Mouse (Mus musculus): Measurements from ENCODE around the gene Nfyb. TPM values are rescaled to one million over a fixed set of nuclear protein-coding genes. Genes with fewer than 3 reads are reported as not detected.

Gene Nfyb
- total RNA-seq, 2 experiments from 2014 or later, result 57.3 to 60.2 TPM

DNA sequence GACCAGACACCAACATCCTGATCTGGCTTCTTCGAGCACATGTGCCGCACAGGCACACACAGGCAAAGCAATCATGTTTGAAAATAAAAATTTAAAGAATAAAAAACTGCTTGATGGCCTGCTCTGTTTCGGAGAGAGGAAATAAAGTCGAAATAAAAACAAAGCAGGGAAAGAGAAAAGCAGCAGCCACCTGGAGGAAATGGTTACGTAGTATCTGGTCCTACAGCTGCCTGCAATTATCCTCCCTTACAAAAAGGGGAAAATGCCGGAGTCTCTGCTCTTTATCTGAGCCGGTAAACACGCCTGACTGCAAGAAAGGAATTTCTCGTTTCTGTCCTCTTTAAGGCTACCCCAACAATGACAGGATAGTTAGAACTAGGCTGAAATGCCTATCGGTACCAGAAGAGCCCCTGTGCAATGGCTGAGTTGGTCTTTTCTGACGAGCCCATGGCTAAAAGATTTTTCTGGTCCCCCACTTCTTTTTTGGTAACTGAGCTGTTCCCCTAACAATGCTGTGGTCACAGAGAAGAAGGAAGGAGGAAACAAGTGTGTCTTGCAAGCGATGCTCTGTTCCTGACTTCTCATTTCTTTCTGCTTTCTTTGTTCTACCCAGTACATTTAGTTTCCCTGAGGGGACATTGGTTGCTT is 32.7 kb upstream of the Nfyb start:
- intact Hi-C loops (cut with DNase I), result no loop called here
- no peak for TF ChIP-seq CTCF (IDR thresholded peaks at IDR 0.05)
- Histone ChIP-seq H3K27ac (peak overlapping the region; percentile 4; the same call in 1 of the 2 replicates), H3K4me3 (no peak overlapping the region)
- peak in 1 of 2 experiments; percentile 25 for DNase-seq (ENCODE audit: extremely low spot score in 1 of 2, low spot score in 2 of 2)

GRCm38 (mm10) chr10:82795767-82796166 is 31.8 kb upstream of the Nfyb start:
- intact Hi-C loops (cut with DNase I), result loop anchor here (1.0 to 2.0 kb wide), 2 partner anchors 29 to 106 kb away; no protein-coding TSS in a partner anchor
- Histone ChIP-seq H3K27ac (peak overlapping the region; percentile 81), H3K4me3 (peak overlapping the region; percentile 26)

DNA sequence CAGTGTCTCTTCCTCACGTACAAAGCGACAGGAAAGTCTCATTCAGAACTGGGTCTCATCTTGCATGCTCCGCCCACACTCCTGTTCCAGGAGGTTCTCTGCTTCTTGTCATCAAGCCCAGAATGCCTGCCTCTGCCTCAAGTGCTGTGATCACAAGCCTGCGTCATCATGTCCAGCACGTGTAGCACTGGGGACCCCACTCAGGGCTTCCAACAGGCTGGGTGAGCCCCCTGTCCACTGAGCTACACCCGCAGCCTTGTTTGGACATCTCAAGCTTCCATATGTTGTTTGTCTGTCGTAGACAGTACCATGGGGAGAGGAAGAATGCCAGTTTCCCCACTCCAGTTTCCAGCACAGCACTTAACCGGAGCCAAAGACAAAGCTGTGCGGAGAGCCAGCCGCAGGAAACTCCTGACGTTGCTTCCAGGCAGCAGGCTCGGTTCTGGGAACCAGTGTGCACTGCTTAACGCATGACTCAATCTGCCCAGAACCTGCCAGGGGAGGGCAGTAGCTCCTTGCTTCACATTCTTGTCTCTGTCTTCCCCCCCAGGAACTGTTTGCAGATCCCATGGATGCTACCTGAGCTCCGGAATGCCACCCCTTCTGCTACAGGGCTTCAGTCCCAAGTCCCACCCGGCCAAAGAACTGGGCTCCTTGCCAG is 31.3 kb upstream of the Nfyb start:
- Histone ChIP-seq H3K27ac (peak overlapping the region; percentile 81), H3K4me3 (peak overlapping the region; percentile 26)
- TF ChIP-seq CTCF (IDR thresholded peaks at IDR 0.05), result peak; percentile 34
- intact Hi-C loops (cut with DNase I), result loop anchor here (1.0 to 2.0 kb wide), 2 partner anchors 28 to 106 kb away; no protein-coding TSS in a partner anchor
- peak; percentile 61 to 66 for DNase-seq (ENCODE audit: extremely low spot score in 1 of 2, low spot score in 2 of 2)

More at GRCm38 (mm10) chr10:82795767-82796166, 31.8 kb upstream of the Nfyb start:
- DNase-seq (ENCODE audit: extremely low spot score in 1 of 2, low spot score in 2 of 2), result no peak
- no peak for TF ChIP-seq CTCF (IDR thresholded peaks at IDR 0.05)

DNA sequence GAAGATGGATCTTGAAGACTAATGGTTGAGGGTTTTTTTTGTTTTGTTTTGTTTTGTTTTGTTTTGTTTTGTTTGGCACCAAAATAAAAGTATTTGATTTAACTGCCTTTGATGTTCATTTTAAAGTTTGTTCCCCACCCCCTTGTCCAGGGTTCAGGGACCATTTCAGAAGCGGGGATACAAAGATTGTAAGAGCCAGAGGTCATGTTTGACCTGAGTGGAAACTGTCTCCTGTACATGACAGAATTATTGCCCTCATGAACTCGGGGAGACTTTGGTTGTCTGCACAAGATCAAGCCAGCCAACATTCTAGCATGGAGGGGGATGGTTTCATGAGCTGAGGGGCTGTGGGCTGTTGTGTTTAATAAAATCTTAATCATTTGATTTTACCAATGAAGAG is 28.4 kb upstream of the Nfyb start:
- no peak for TF ChIP-seq CTCF (IDR thresholded peaks at IDR 0.05)
- no peak for DNase-seq (ENCODE audit: extremely low spot score in 1 of 2, low spot score in 2 of 2)
- intact Hi-C loops (cut with DNase I), result no loop called here
- H3K4me3 ChIP-seq, result no peak overlapping the region
- no peak overlapping the region for H3K27ac ChIP-seq

- no peak overlapping the region for H3K27ac ChIP-seq
- DNase-seq (ENCODE audit: extremely low spot score in 1 of 2, low spot score in 2 of 2), result no peak
- H3K4me3 ChIP-seq, result no peak overlapping the region
- intact Hi-C loops (cut with DNase I), result no loop called here
- no peak for TF ChIP-seq CTCF (IDR thresholded peaks at IDR 0.05)
Measured at GRCm38 (mm10) chr10:82791713-82792112, 27.8 kb upstream of the Nfyb start.

DNA sequence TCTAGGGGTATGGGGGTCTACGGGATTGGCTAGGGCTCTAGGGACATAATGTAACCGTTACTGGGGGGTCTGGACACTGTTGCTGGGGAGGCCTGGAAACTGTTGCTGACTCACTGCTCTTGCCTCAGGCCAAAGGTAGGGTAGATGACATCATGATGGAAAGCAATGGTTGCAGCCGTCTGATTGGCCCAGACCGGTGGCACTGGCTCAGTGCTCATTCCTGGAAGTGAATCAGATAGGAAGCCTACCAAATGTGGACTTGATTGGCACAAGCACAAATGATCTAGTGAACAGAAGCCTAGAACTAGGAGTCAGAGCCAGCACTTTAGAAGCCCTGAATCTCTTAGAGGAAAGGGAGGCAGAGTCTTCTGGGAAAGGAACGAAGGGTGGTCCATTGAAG is 26.6 kb upstream of the Nfyb start:
- intact Hi-C loops (cut with DNase I), result no loop called here
- no peak for TF ChIP-seq CTCF (IDR thresholded peaks at IDR 0.05)
- H3K4me3 ChIP-seq, result no peak overlapping the region
- DNase-seq (ENCODE audit: extremely low spot score in 1 of 2, low spot score in 2 of 2), result no peak
- H3K27ac ChIP-seq, result no peak overlapping the region

- H3K4me3 ChIP-seq, result no peak overlapping the region
- no peak for TF ChIP-seq CTCF (IDR thresholded peaks at IDR 0.05)
- DNase-seq (ENCODE audit: extremely low spot score in 1 of 2, low spot score in 2 of 2), result no peak
- no peak overlapping the region for H3K27ac ChIP-seq
- intact Hi-C loops (cut with DNase I), result no loop called here
Measured at GRCm38 (mm10) chr10:82789181-82789580, 25.2 kb upstream of the Nfyb start.

- no peak for TF ChIP-seq CTCF (IDR thresholded peaks at IDR 0.05)
- Histone ChIP-seq H3K4me3 (no peak overlapping the region), H3K27ac (no peak overlapping the region)
- intact Hi-C loops (cut with DNase I), result no loop called here
- DNase-seq (ENCODE audit: extremely low spot score in 1 of 2, low spot score in 2 of 2), result no peak
Measured at GRCm38 (mm10) chr10:82782472-82782871, 18.5 kb upstream of the Nfyb start.

- Histone ChIP-seq H3K4me3 (no peak overlapping the region), H3K27ac (no peak overlapping the region)
- intact Hi-C loops (cut with DNase I), result no loop called here
- DNase-seq (ENCODE audit: extremely low spot score in 1 of 2, low spot score in 2 of 2), result no peak
- no peak for TF ChIP-seq CTCF (IDR thresholded peaks at IDR 0.05)
Measured at GRCm38 (mm10) chr10:82780816-82781215, 16.9 kb upstream of the Nfyb start.

GRCm38 (mm10) chr10:82780322-82780721 is 16.4 kb upstream of the Nfyb start:
- intact Hi-C loops (cut with DNase I), result no loop called here
- Histone ChIP-seq H3K4me3 (no peak overlapping the region), H3K27ac (no peak overlapping the region)
- TF ChIP-seq CTCF (IDR thresholded peaks at IDR 0.05), result no peak
- no peak for DNase-seq (ENCODE audit: extremely low spot score in 1 of 2, low spot score in 2 of 2)

DNA sequence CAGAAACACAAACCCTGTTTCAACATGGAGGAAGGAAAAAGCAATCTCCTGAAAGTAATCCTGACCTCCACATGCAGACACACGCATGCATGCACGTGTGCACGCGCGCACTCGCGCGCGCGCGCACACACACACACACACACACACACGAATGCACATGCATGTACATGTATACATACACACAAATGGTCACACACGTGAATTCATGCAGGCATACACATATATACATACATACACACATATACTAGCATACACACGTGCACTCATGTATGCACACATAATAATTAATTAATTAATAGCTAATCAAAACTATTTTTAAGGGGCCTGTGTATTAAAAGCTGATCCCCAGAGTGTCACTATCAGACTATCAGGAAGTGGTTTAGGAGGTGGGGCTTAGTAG is 15.9 kb upstream of the Nfyb start:
- DNase-seq (ENCODE audit: extremely low spot score in 1 of 2, low spot score in 2 of 2), result no peak
- intact Hi-C loops (cut with DNase I), result no loop called here
- TF ChIP-seq CTCF (IDR thresholded peaks at IDR 0.05), result no peak
- Histone ChIP-seq H3K4me3 (no peak overlapping the region), H3K27ac (no peak overlapping the region)

- no peak for TF ChIP-seq CTCF (IDR thresholded peaks at IDR 0.05)
- H3K4me3 ChIP-seq, result no peak overlapping the region
- H3K27ac ChIP-seq, result no peak overlapping the region
- intact Hi-C loops (cut with DNase I), result no loop called here
- DNase-seq (ENCODE audit: extremely low spot score in 1 of 2, low spot score in 2 of 2), result no peak
Measured at GRCm38 (mm10) chr10:82778791-82779549, 15.0 kb upstream of the Nfyb start.

All from left cerebral cortex, adult 2 months (tissue).